Mouse (Mus musculus): ENCODE measurements around the gene Nacad.

Gene Nacad

DNA sequence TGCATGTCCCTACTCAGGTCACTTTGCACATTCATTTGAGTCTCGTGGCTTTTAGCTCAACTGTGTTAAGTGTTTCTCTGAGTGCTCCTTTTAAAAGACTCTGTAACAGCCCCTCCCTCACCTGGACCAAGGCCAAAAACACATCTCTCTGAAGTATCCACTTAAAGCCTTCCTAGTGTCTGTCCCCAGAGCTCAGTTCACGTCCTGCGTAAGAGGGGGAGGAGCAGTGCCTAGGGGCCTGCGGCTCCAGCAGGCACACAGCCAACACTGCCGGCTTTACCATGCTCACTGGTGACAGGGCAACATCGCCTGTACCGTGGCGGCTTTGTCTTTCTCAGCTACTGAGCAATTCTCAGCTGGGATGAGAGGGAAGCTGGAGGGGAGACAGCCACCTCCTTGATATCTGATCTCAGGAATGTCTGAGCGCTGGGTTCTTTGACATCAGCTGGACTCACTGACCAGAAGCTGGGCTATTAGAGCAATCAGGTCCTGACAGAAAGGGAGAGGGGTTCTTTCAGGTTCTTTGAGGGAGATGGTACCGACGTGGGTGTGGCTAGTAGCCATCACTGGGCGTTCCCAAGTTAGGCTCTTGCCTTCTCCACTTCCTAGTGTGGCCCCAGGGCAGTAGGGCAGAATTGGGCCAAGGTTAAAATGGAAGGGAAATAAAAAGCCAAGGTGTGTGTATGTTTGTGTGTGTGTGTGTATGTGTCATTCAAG is 1.8 kb downstream of the Nacad start:
- DNase-seq (ENCODE audit: low read depth, low spot score) = no peak

DNA sequence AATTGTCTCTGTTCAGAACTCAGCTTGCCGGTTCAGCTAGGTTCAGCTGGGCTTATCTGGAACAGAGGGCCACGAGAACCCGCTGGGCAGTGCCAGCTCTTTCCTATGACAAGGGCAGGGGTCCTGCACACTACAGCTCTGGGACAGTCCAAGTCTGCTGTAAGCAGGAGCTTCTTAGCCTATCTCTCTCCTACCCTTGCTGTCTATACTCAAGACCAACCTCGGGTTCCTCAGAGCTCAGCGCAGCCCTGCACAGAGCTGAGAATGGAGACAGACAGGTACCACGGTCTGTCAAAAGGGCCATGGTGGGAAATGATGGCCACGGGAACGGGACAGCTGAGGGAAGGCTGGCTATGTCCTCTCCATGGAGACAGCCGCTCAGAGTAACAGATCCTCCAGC is 2.6 kb downstream of the Nacad start:
- no peak for DNase-seq (ENCODE audit: low read depth, low spot score)

DNA sequence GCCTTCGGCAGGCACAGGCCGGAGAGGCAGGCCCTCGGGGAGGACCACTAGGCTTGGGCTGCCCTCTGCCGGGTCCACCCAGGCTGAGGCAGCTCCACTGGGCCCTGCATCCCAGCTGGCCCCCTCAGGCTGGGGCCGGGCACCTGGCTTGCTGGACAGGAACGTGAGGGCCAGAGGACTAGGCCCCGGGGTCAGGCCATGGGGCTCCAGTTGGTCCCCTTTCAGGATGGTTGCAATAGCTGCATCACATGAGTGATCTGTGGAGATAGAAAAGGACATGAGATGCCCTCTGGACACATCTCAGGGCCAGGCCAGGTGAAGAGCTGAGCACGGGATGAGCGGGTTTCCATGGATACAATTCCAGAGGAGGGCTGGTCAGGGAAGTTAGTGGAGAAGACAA is 3.2 kb downstream of the Nacad start:
- DNase-seq (ENCODE audit: low read depth, low spot score) = no peak

DNA sequence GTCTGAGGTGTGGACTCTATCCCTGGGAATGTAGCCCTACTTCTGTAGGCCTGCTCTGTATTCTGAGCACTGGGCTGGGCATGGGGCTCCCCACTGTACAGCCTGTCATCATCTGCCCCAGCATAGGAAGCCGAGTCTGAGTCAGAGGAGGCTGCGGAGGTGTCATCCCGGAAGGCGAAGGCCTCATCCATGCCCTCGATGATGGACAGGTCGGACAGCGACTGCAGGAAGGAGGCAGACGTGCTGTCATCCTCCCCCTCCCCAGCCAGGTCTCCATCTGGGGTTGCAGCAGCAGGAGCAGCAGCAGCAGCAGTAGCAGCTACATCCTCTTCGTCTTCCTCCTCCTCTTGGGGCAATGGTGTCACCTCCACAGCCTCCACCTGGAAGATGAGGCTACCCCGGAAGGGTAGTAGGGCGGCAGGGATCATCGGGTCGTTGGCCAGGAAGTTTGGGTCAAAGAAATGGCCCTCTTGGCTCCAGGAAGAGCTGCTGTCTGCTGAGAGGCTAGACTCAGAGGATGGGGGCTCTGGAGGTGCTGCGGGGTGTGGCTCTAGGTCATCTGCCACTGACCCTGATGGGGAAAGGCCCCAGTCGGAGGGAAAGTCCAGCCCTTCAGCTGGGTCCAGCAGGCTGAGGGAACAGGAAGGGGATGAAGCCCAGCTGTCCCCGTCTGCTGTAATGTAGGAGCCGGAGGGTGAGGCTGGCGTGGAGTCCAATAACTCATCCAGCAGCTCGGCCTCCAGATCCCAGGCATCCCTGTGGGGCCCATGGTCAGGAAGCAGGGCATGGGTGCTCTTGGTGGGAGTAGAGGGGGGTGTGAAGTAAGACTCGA is 4.0 kb downstream of the Nacad start:
- DNase-seq (ENCODE audit: low read depth, low spot score) = no peak

DNA sequence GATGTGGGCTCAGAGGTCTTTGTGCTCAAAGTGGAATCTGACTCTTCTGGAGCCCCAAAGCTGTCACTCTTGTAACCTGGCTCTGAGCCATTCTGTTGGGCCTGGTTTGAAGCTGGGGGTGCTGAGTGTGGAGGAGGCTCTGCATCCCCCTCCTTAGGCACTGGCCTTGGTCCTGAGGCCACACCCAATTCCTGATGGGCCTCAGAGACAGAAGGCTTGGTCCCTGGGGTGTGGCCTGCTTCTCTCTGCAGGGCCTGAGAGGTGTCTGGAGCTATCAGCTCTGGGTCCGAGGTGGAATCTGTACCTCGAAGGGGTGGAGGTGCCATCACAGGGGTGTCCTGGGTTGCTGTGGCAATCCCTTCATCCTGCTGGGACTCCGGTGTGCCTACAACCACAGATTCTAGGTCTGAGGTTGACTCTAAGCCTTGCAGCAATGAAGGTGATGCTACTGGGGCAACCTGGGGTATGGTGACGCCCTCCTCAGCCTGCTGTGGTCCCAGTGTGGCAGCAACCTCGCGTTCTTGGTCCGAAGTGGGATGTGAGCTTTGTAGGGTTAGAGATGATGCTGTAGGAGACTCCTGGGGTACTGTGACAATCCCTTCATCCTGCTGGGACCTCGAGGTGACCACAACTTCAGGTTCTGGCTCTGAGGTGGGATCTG is 5.4 kb downstream of the Nacad start:
- DNase-seq (ENCODE audit: low read depth, low spot score) = no peak

DNA sequence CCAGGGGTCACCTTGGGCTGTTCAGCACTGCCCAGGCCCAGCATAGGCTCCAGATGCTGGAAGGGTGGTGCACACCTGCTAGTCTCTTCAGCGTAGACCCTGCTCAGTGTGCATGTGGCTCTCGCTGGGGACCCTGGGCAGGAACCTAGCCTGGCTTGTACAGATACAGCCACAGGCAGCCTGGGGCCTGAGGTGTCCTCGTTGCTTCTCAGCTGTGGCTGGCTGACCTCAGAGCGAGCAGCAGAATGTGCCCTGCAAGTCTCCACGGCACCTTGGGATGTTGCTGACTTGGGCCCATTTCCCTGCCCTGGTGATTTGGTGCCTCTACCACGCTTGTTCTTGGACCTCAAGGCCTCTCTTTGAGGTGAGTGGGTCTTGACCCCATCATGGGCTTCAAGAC is 6.0 kb downstream of the Nacad start:
- no peak for DNase-seq (ENCODE audit: low read depth, low spot score)

DNA sequence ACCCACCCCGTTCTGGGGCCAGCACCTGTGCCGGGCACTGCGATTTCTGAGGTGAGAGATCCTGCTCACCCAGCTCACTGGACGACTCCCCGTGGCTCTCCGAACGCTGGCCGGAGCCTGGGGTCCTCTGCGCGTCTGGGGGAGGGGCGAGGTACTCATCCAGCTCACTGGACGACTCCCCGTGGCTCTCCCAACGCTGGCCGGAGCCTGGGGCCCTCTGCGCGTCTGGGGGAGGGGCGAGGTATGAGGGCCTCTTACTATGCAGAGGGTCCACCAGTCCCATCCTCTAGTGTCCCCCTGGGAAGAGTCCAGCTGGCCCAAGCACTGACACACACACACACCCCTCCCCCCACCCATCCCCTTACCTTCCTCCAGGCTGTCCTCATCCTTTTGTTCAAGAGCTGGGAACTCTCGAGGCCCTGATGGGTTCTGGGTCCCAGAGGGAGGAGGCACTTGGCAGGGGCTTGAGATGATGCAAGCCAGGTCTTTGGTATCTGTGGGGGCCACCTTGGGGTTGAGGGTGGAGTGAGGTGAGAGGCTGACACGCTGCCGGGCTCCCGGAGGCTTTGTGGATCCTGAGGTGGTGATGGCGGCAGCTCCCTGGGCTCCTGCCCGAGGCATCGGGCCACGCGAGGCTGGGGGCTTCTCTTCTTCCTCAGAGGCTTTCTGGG is 6.7 kb downstream of the Nacad start:
- DNase-seq (ENCODE audit: low read depth, low spot score) = no peak

DNA sequence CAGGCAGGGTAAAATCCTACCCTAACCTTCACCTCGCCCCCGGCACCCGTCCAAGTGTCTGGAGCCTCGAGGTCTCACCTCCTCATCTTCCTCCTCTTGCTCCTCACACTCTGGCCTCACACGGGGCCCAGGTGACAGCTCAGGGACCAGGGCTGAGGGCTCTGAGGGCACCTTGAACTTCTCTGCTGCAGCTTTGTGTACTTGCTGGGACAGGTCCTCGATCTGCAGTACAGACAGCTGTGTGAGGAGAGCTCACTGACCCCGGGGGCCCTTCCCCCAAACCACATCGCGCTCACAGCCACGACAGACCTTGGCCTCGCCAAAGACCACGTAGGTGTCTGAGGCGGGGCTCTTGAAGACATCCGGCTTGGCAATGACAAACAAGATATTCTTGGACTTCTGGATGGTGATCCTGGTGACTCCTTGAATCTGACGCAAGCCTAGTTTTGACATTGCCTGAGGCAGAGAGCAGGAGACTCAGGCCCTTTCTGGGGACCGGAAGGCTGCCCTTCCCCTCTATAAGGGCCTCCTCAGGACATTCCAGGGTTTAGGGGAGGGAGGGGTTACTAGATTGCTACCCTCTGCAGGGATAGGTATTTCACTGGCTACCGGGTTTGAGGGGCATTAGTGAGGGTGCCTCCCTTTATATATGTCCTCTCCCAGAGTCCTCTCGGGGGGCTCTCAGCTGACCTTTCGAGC is 7.5 kb downstream of the Nacad start:
- DNase-seq (ENCODE audit: low read depth, low spot score) = no peak

DNA sequence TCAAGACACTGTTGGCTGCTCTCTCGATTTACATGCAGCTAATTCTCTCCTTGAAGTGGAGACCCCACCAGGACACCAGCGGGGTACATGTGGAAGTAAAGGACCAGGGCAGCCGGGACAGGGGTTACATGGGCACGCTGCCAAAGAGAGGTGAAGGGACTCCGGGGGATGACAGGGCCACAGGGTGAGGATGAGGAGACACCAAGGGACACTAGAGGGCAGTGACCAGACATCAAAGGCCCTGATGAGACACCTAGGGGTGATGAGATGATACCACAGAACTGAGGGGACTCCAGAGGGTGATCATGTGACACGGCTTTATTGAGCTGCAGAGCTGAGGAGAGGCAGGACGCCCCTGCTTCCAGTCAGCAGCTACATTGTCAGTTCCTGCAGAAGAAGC is 8.3 kb downstream of the Nacad start:
- DNase-seq (ENCODE audit: low read depth, low spot score) = no peak

DNA sequence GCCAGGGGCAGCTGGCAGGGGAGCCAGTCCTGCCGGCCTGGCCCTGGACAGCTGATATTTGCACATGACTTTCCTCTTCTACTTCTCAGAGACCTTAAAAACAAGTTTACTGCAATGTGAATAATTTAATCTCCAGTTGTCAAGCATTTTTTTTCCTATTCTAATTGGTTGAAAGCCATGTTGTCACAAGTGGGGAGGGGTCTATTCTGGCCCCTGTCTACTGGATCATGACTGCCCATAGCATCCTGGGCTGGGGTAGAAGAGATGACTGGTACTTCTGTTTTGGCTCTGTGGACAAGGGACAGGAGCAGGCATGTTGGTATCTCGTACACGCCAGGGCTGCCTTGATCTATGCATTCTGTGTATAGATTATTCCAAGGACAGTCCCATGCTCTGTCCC is 9.2 kb downstream of the Nacad start:
- DNase-seq (ENCODE audit: low read depth, low spot score) = no peak

DNA sequence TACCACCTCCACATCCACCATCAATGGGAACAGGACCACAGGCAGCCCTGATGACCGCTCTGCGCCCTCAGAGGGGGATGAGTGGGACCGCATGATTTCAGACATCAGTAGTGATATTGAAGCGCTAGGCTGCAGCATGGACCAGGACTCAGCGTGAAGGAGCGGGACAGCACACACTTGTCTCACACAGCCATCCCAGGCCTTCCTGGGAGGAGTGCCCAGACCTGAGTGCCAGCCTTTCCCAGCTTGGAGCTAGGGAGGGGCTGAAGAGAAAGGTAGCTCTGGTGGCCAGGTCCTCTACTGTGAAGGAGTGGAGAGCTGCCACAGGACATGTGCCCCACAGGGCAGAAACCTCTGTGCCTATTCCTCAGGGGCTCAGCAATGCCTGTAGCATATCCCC is 9.6 kb downstream of the Nacad start:
- DNase-seq (ENCODE audit: low read depth, low spot score) = no peak

DNA sequence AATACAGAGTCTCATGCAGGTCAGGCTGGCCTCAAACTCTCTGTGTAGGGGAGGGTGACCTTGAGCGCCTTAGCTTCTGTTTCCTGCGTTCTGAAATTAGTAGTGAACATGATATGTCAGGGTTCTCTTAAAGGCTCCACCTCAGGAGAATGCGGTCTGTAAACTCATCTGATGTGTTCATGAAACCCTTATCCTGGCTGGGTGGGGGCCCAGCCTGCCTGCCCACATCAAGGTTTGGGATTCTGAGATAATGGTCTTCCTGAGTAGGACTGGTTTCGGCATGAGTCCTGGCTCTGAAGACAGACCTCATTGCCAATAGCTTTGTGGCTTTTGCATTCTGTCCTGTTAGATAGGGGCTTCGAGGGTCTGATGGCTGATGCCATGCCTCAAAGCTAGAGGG is 10.5 kb downstream of the Nacad start:
- no peak for DNase-seq (ENCODE audit: low read depth, low spot score)

DNA sequence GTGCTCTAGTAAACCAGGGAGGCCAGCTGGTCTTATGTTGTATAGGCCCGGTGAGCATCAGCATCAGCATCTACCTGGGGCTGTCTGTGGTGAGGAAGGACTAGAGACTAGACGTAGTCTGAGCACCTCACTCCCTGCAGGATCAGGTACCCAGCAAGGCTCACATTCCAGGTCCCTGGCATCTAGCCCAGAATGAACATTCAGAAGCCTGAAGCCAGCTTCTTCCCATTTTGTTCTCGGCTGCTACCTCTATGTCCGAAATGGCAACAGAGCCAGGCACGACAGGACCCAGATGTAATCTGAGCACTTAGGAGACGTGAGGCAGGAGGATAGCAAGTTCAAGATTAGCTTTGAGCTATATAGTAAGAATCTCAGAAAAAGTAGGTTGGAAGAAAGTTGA is 11.0 kb downstream of the Nacad start:
- no peak for DNase-seq (ENCODE audit: low read depth, low spot score)

DNA sequence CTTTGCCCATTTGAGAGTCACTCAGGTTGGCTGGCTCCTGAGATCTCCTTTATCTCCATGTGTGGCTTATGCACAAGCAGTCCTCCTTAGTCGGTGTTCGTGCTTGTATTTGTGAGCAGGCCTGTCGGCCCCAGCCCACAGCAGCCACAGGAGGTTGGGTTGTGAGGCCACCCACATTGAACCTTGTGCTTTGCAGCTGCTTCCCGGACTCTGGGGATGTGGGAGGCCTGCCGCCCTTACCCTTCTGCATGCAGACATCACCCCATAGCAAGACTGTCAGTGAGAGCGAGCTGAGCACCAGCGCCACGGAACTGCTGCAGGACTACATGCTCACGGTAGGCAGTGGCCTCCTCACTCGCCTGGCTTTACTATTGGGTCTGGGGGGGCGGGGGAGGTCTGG is 12.4 kb downstream of the Nacad start:
- no peak for DNase-seq (ENCODE audit: low read depth, low spot score)

DNA sequence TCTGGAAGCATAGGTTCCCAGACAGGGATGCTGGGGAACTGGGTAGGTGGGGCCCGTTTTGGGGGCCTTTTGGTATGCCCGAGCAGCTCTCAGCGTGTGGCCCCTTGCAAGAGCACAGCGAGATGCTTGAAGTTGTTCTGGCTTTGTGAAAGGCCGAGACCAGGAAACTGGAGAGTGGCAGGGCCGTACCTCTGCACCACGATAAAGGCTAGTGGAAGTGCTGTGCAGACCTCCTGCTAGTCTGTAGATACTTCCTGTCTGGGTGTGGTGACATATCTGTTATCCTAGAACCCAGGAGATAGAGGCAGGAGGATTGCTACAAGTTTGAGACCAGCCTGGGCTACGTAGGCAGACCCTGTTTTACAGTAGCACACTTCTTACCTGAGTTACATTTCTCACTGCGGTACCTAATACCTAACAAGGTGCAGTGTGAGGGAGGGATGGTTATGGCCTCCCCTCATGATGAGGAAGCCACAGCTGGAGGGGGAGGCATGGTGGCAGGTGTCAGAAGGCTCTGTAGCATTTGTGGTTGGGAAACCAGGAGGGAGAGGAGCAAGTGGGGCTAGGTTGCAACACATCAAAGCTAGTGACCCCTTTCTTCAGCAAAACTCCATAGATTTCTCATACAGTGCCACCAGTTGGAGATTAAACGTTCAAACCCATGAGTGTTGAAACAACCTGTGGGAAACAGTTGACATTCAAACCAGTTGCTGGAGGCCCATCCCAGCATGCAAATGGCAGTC is 14.7 kb downstream of the Nacad start:
- no peak for DNase-seq (ENCODE audit: low read depth, low spot score)

DNA sequence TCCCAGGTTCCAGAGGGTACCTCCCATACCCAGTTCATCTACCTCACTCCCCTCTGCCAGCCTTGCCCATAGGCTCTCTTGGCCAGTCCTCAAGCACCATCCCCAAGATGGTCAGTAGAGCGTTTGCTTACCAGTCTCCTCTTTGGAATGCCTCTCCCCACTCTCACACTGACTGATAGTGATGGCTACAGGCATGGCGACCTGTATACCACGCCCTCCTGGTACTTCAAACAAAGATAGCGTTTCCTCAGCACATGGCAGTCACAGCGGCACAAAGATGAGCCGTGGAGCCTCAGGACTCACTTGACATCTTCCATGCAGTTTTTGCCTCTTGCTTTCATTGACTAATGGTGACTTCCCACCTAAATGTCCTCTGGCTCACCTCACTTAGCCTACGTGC is 16.0 kb downstream of the Nacad start:
- DNase-seq (ENCODE audit: low read depth, low spot score) = no peak

DNA sequence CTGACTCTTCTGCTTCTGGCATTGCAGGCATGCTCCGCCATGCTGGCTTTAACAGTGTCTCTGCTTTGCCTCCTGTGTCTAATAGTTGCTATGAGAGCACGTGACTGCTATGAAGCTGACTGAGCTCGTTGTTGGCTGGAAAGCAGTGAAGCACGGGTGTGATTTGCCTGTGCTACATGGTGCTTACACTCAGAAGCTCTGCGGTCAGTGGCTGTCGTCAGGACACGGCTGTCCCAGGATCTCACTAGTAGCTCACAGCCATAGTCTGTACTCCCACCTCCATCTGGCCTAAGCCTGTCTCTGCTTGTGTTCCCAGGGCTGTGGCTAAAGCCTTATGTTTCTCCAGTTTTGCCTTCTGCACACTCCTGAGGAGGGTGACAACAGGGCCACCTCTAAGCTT is 17.6 kb downstream of the Nacad start:
- no peak for DNase-seq (ENCODE audit: low read depth, low spot score)

DNA sequence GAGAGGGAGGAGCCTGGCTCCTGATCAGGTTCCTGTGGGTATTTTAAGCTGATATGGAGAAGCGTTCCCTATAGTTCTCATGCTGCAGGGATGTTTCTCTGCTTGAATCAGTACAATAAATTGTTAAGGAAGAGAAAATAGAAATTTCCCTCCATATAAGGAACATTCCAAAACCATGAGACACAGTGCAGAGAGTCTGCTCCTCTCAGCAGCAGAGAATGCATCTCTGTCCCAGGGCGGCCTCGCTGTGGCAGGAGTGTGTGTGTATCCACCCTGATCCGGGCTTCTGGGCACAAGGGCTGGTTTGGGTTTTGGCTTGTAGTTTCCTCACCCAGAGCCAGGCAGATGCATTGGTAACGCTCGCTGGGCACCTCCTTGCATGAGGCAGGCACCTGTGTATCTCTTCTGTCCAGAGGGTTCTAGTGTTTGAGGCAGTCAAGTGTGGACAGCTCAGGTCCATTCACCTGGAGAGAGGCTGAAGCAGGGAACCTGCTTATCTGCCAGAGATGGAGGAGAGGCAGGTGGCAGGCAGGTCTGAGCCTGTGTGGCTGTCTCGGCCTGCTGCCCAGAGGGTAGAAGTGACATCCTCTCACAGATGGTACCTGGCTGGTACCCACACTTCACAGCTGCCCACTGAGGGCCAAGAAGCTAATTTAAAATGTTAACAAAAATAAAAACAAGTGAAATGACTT is 18.5 kb downstream of the Nacad start:
- no peak for DNase-seq (ENCODE audit: low read depth, low spot score)

DNA sequence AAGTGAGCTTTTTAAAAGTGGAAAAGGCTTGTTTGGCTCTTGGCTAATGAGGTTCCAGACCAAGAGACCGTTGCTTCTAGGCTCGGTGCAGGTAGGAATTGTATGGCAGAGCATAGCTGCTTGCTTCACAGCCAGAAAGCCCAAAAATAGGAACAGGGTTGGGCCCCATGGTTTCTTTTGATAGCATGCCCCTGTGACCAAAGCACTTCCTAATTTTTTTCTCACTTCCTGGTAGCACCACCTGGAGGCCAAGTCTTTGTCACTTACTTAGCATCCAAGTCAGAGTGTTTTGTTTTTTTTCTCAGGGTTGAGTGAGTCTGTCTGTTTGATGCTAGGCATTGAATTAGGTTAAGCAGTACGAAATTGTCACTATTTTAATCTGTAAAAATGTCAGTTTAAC is 19.2 kb downstream of the Nacad start:
- DNase-seq (ENCODE audit: low read depth, low spot score) = no peak

DNA sequence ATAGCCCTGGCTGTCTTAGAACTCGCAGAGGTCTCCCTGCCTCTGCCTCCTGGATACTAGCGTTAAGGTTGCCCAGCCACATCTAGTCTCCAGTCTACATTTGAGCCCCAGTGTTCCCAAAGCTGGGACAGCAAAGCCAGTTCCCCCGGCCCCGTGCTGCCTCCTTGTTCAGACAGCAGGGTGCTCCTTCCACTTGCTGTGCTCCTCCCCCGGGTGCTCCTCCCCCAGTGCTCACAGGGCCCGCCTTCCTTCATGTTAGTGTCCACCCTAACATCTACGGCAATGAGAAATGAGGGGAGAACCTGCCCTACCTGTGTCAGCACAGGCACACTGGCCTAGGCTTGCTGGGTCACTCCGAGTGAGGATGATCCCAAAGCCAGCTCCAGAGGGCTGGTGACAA is 20.1 kb downstream of the Nacad start:
- DNase-seq (ENCODE audit: low read depth, low spot score) = no peak
